Mouse (Mus musculus) intestine, postnatal 0 days (tissue): Measurements from ENCODE around the gene Trim24. TPM values are rescaled to one million over a fixed set of nuclear protein-coding genes. Genes with fewer than 3 reads are reported as not detected.

Experiments
- ATAC-seq: fragments of 200-750 bp; cut with Nextera tagmentation; 2 replicates; pipeline ENCODE4 v1.8.0; 2017; ENCODE audit warnings: mild to moderate bottlenecking, moderate TSS enrichment, moderate library complexity
- H3K27ac ChIP-seq: fragments of 300-500 bp; sonication (generic); 2 replicates; pipeline ENCODE4 v1.5.1; 2014; ENCODE audit warnings: mild to moderate bottlenecking, low read depth, low read length, moderate library complexity
- H3K27me3 ChIP-seq: fragments of 300-500 bp; sonication (generic); replicated peaks from 2 replicates; pipeline ENCODE4 v1.6.1; 2014; ENCODE audit warnings: low read length, mixed read lengths; ENCODE audit not compliant: control insufficient read depth, insufficient read depth
- H3K36me3 ChIP-seq: fragments of 300-500 bp; sonication (generic); 2 replicates; pipeline ENCODE4 v1.6.1; 2014; ENCODE audit warnings: mild to moderate bottlenecking, moderate library complexity; ENCODE audit not compliant: control insufficient read depth, insufficient read depth
- H3K4me1 ChIP-seq: fragments of 300-500 bp; sonication (generic); replicated peaks from 2 replicates; pipeline ENCODE4 v1.6.1; 2014; ENCODE audit warnings: antibody characterized with exemption, low read length, mixed read lengths; ENCODE audit not compliant: control insufficient read depth, insufficient read depth
- H3K4me2 ChIP-seq: fragments of 300-500 bp; sonication (generic); replicated peaks from 2 replicates; pipeline ENCODE4 v1.6.1; 2014; ENCODE audit warnings: low read depth, mild to moderate bottlenecking, moderate library complexity
- H3K4me3 ChIP-seq: fragments of 300-500 bp; sonication (generic); 2 replicates; pipeline ENCODE4 v1.5.1; 2014; ENCODE audit warnings: low read depth, low read length
- H3K9ac ChIP-seq: fragments of 300-500 bp; sonication (generic); 2 replicates; pipeline ENCODE4 v1.6.1; 2014; ENCODE audit warnings: mild to moderate bottlenecking, low read depth, low read length
- H3K9me3 ChIP-seq: fragments of 300-500 bp; sonication (generic); 2 replicates; pipeline ENCODE4 v1.6.1; 2016; ENCODE audit warnings: mixed run types; ENCODE audit not compliant: control insufficient read depth
- CTCF ChIP-seq: sonication (generic); IDR thresholded peaks from 2 replicates; pipeline ENCODE4 v1.5.1; 2016; ENCODE audit warnings: low read depth, mild to moderate bottlenecking, control low read depth, antibody characterized with exemption, moderate library complexity
- WGBS: fragments of 180-500 bp; shearing (Covaris S2); extraction: QIAGEN DNeasy Blood & Tissue Kit; methylation state at CpG from one replicate; pipeline ENCODE4 v1.1.7; 2014; 5-methylcytosine and 5-hydroxymethylcytosine counted together
- polyA plus RNA-seq: library from polyadenylated mRNA; unstranded; fragments of >200 nt; fragmentation: Nextera tagmentation; extraction: Ambion mirVana; gene quantifications from 2 replicates; pipeline ENCODE4 v1.2.1, GENCODE M21; 2015

Trim24 gene
- polyA plus RNA-seq, 1 experiment from 2014 or later: 5.3 TPM

DNA sequence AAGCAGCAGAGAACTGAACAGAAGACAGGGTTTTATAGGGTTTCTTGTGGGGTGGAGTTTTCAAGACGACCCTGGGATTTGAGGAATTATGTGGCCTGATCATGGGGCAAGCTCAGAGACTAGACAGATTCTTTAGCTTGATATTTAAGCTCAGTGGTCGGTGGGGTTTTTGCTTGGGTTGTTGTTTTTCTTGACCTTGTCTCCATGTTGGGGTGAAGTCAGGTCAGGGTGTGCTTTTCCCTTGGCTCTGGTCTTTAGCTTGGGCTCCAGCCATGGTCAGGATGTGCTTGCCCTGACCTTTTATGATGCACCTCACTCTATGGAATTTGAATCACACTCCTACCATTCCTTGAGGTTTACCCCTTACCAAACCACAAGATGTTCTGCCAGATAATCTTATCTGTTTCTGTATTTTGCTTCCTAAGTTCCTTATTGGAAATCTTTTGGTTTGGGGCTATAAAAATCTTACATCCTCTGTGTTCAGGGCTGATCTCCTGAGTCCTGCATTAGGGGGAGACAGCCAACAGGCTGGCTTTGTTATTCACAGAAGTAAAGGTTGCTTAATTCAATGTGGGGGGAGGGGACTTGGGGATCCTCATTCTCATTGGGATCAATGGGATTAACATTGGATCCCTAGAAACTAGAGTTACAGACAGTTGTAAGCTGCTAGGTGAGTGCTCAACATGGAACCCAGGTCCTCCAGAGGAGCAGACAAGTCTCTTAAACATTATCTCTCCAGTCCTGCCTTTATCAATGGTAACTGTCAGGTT, 6.5 kb upstream of the Trim24 start:
- TF ChIP-seq CTCF: no peak
- Histone ChIP-seq H3K9ac (no peak overlapping the region), H3K4me3 (no peak overlapping the region), H3K9me3 (no peaks in the 10 kb centered on the region), H3K36me3 (no peaks in the 10 kb centered on the region), H3K4me1 (no peaks in the 10 kb centered on the region), H3K27ac (no peak overlapping the region), H3K27me3 (no peaks in the 10 kb centered on the region), H3K4me2 (no peak overlapping the region)
- WGBS: 83% methylated on average over 2 of the region's 2 CpGs
- no peak for ATAC-seq

DNA sequence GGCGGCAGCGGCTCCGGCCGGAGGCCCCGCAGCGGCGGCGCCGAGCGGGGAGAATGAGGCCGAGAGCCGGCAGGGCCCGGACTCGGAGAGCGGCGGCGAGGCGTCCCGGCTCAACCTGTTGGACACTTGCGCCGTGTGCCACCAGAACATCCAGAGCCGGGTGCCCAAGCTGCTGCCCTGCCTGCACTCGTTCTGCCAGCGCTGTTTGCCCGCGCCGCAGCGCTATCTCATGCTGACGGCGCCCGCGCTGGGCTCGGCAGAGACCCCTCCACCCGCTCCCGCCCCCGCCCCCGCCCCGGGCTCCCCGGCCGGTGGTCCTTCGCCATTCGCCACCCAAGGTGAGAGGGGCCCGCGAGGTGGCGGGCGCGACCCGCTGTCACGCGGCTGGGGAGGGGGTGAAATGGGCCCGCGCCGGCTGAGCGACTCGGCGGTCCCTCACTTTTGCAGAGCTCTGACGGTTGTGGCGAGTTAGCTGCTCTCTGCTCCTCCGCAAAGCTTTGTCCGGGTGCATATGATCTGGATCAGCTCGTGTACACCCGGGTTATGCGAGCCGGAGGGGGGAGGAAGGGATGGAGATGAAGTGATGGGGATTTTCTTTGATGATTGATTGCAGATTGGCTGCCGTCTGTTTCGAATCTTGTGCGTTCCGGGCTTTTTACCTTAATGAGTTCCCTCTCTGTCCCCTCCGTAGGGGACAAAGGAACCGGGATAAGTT, 683 bp downstream of the Trim24 start:
- Histone ChIP-seq H3K4me3 (peak overlapping the region; percentile 94), H3K9ac (peak overlapping the region; percentile 98), H3K4me1 (no peaks in the 10 kb centered on the region), H3K36me3 (peaks cover 5% of the 10 kb centered on the region; the same call in 1 of the 2 replicates), H3K4me2 (peak overlapping the region; percentile 68), H3K9me3 (peaks cover 25% of the 10 kb centered on the region), H3K27ac (peak overlapping the region; percentile 98), H3K27me3 (no peaks in the 10 kb centered on the region)
- TF ChIP-seq CTCF: no peak
- ATAC-seq: peak; percentile 28
- under 1% methylated on average over 69 of the region's 70 CpGs for WGBS

DNA sequence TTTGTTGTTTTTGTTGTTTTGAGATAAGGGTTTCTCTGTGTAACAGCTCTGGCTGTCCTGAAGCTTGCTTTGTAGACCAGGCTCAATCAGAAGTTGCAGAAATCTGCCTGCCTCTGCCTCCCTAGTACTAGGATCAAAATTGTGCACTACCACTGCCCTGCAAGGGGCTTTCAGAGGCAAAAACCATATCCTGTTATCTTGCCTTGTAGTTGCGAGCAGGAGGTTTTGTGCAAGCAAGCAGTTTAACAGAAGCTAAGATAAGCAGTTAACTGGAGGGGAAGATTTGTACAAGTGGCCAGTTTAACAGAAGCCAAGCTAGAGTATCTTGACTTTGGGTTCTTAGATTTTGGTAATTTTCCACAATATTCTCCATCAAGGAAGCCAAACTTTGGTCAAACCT, 2.2 kb downstream of the Trim24 start:
- Histone ChIP-seq H3K9me3 (peaks cover 26% of the 10 kb centered on the region), H3K36me3 (peaks cover 8% of the 10 kb centered on the region; the same call in 1 of the 2 replicates), H3K9ac (no peak overlapping the region), H3K4me2 (no peak overlapping the region), H3K27me3 (no peaks in the 10 kb centered on the region), H3K27ac (no peak overlapping the region), H3K4me1 (no peaks in the 10 kb centered on the region), H3K4me3 (no peak overlapping the region)
- no peak for ATAC-seq
- no peak for TF ChIP-seq CTCF
- 78% methylated on average over 1 of the region's 1 CpGs for WGBS

DNA sequence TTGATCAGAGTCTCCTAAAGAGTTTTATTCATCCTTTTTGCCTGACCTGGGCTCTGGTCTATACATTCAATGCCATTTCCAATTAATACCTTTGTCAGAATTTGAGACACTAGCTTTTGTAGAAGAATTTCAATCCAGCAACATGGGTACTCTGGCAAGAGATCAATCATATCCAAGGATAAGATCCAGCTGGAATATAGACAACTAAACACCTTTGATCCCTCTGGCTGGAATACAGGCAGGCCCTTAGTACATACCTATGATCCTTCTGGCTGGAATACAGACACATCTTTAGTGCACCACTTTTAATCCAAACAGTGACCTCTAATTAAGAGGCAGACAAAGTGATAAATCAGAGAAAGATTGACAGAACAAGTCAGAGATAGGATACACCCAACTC, 3.1 kb downstream of the Trim24 start:
- H3K36me3 ChIP-seq: peaks cover 8% of the 10 kb centered on the region; the same call in 1 of the 2 replicates
- H3K4me2 ChIP-seq: no peak overlapping the region
- H3K27me3 ChIP-seq: no peaks in the 10 kb centered on the region
- no peaks in the 10 kb centered on the region for H3K4me1 ChIP-seq
- ATAC-seq: no peak
- no peak overlapping the region for H3K4me3 ChIP-seq
- peaks cover 26% of the 10 kb centered on the region for H3K9me3 ChIP-seq
- H3K27ac ChIP-seq: no peak overlapping the region
- TF ChIP-seq CTCF: no peak
- no peak overlapping the region for H3K9ac ChIP-seq

DNA sequence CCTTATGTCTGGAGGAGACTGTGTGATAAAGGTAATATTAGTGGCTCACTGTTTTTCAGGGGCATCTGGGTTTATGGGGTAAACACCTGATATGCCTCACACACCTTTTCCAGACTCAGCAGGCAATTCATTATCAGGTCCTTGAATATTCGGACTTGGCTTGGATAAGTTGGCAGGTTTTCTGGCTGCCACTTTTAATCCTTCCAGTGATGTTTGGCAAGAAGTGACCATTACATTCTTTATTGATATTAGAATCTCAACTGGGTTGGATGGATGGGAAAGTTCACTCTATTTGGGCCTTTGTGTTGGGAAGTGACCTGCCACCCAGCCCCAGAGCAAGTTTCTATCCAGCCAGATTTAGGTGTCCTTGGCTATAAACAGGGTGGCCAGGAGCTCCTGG, 7.6 kb downstream of the Trim24 start:
- peaks cover 21% of the 10 kb centered on the region for H3K9me3 ChIP-seq
- H3K4me3 ChIP-seq: no peak overlapping the region
- ATAC-seq: no peak
- peak overlapping the region; percentile 16; the same call in 1 of the 2 replicates for H3K27ac ChIP-seq
- H3K36me3 ChIP-seq: peaks cover 8% of the 10 kb centered on the region; the same call in 1 of the 2 replicates
- no peak overlapping the region for H3K9ac ChIP-seq
- no peak for TF ChIP-seq CTCF
- WGBS: 61% methylated on average over 1 of the region's 1 CpGs
- H3K4me1 ChIP-seq: no peaks in the 10 kb centered on the region
- H3K4me2 ChIP-seq: no peak overlapping the region
- no peaks in the 10 kb centered on the region for H3K27me3 ChIP-seq

DNA sequence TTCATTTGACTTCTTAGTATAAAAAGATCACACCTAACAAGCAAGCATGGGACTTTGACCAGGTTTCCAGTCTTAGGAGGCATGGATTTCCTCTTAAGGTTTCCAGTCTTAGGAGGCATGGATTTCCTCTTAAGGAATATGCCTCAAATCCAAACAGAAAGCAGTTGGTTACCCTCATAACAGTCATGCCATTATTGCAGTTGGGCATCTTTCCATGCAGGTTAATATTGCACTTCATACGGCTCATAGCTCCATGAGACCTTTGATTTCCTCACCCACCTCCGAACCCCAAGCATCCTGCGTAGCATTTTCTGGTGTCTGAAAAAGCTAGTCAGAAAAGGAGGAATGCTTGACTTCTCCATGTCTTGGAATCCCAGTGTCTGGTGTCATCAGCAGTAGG, 10.0 kb downstream of the Trim24 start:
- Histone ChIP-seq H3K4me3 (no peak overlapping the region), H3K4me2 (no peak overlapping the region), H3K27me3 (no peaks in the 10 kb centered on the region), H3K9me3 (0 out of 2 replicates have a peak, but pooled peaks cover 5% of the 10 kb centered on the region), H3K4me1 (no peaks in the 10 kb centered on the region), H3K27ac (no peak overlapping the region), H3K36me3 (peaks cover 8% of the 10 kb centered on the region; the same call in 1 of the 2 replicates), H3K9ac (no peak overlapping the region)
- no peak for ATAC-seq
- WGBS: 93% methylated on average over 3 of the region's 3 CpGs
- TF ChIP-seq CTCF: no peak
